Comparison of ENCODE assay signal across 13 mouse cellular contexts in the genomic region with DNA sequence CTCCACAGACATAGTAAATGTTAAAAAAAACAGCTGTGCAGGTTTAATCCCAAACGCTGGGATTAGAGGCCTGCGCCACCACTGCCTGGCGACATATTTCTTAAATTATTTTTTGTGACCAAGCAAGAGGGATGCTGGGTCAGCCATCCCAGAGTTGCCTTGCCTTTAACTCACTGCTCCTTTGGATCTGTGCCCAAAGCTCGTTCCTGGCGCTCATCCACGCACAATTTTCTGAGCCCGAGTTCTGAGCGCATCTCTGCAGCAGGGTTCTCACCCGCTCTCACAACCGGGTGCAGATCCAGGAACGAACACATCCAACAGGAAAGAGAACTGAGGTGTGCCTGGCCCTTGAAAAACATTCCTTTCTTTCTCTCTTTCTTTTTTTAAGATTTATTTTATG. TPM values are rescaled to one million over a fixed set of nuclear protein-coding genes. Genes with fewer than 3 reads are reported as not detected.
DNase-seq lines count a peak whose midpoint lies in the region; ATAC-seq and TF ChIP-seq lines count a peak whose summit lies in the region.
"Had no signal": no experiment of that assay in that cellular context is flagged by ENCODE, and none has a peak within 500 bp of the region (broad histone marks: within the 10 kb centered on the region; RNA-seq: fewer than 3 reads in every experiment).

No protein-coding gene starts in this region.

- peaks cover 7% of the 10 kb centered on the region; the same call in 1 of the 2 replicates for H3K36me3 ChIP-seq in intestine, postnatal 0 days (ENCODE audit: control insufficient read depth, insufficient read depth)

- H3K4me3 ChIP-seq in intestine, postnatal 0 days (ENCODE audit: low read depth, low read length): no peak overlapping the region

- H3K9me3 ChIP-seq in intestine, postnatal 0 days (ENCODE audit: control insufficient read depth): no peaks in the 10 kb centered on the region

- no peaks in the 10 kb centered on the region for H3K4me1 ChIP-seq in intestine, postnatal 0 days (replicated peaks; ENCODE audit: control insufficient read depth, insufficient read depth, low read length)

- 53% methylated on average over 11 of the region's 11 CpGs for WGBS in intestine, postnatal 0 days

- peak overlapping the region; percentile 86; the same call in 1 of the 2 replicates for H3K27ac ChIP-seq in intestine, postnatal 0 days (ENCODE audit: low read depth, low read length)
- H3K27ac ChIP-seq: macrophage had no signal

- ATAC-seq in intestine, postnatal 0 days: no peak
- ATAC-seq: Patski had no signal

- DNase-seq in adrenal gland, postnatal 14 days: peak; percentile 25
- DNase-seq in adrenal gland, postnatal 36 days: no peak
- DNase-seq in left cerebral cortex, postnatal 14 days (ENCODE audit: low spot score in 2 of 2): peak; percentile 17 to 32
- DNase-seq in left cerebral cortex, adult 11 months (ENCODE audit: low spot score): no peak
- peak; percentile 47 for DNase-seq in NIH3T3 (ENCODE audit: low read depth)
- no peak for DNase-seq in B cell, adult 2 months
- DNase-seq in natural killer cell, adult 2 months (ENCODE audit: low spot score in 2 of 2): no peak

- no peaks in the 10 kb centered on the region for H3K27me3 ChIP-seq in intestine, postnatal 0 days (replicated peaks; ENCODE audit: control insufficient read depth, insufficient read depth, low read length)
- H3K27me3 ChIP-seq: Patski had no signal

- no peak overlapping the region for H3K4me2 ChIP-seq in intestine, postnatal 0 days (replicated peaks; ENCODE audit: low read depth)

- TF ChIP-seq CTCF in intestine, postnatal 0 days (IDR thresholded peaks at IDR 0.05; ENCODE audit: low read depth): no peak

- intact Hi-C loops in left cerebral cortex, postnatal 14 days (cut with DNase I): loop anchor here (2.0 to 10.0 kb wide), 3 partner anchors 98 to 258 kb away; no protein-coding TSS in a partner anchor

- no peak overlapping the region for H3K9ac ChIP-seq in intestine, postnatal 0 days (ENCODE audit: low read depth, low read length)

RNA-seq across cellular contexts. Expression of a gene that starts 7.6 kb away (rescaled TPM):
- 0.26 and 2.0 TPM in 2 replicates for total RNA-seq in adrenal gland, postnatal 14 days (2021)
- total RNA-seq in adrenal gland, postnatal 36 days (2021): under 1 TPM in 1 of 2 experiments, not detected in 1; 0.10 TPM
- not detected for total RNA-seq in left cerebral cortex, postnatal 14 days (2021)
- 15.9 and 16.1 TPM in 2 replicates for polyA plus RNA-seq in intestine, postnatal 0 days (2015; fragmentation: Nextera tagmentation; extraction: Ambion mirVana)
- total RNA-seq: gastrocnemius, postnatal 25 days; hematopoietic stem cell, adult 5-6 weeks; layer of hippocampus, postnatal 25 days had no signal
- polyA plus RNA-seq: macrophage had no signal

RNA-seq across cellular contexts. Expression of a gene that starts 32.5 kb away (rescaled TPM):
- total RNA-seq in adrenal gland, postnatal 14 days (2021): 54.8 and 59.2 TPM in 2 replicates
- total RNA-seq in adrenal gland, postnatal 36 days (2021): 10 to 100 TPM; 52.0 to 54.1 TPM
- 100 to 1,000 TPM; 104 to 106 TPM for total RNA-seq in left cerebral cortex, postnatal 14 days (2021)
- 19.5 and 20.8 TPM in 2 replicates for polyA plus RNA-seq in intestine, postnatal 0 days (2015; fragmentation: Nextera tagmentation; extraction: Ambion mirVana)

RNA-seq across cellular contexts. Expression of a gene that starts 36.5 kb away (rescaled TPM):
- 36.2 and 36.3 TPM in 2 replicates for total RNA-seq in adrenal gland, postnatal 14 days (2021)
- 10 to 100 TPM; 41.4 to 45.7 TPM for total RNA-seq in adrenal gland, postnatal 36 days (2021)
- 100 to 1,000 TPM; 210 to 248 TPM for total RNA-seq in left cerebral cortex, postnatal 14 days (2021)
- 55.6 and 56.5 TPM in 2 replicates for polyA plus RNA-seq in intestine, postnatal 0 days (2015; fragmentation: Nextera tagmentation; extraction: Ambion mirVana)

RNA-seq across cellular contexts. Expression of a gene that starts 55.4 kb away (rescaled TPM):
- 0.83 and 1.5 TPM in 2 replicates for total RNA-seq in adrenal gland, postnatal 14 days (2021)
- total RNA-seq in adrenal gland, postnatal 36 days (2021): 1 to 10 TPM; 1.8 to 2.4 TPM
- not detected for total RNA-seq in left cerebral cortex, postnatal 14 days (2021)
- polyA plus RNA-seq in intestine, postnatal 0 days (2015; fragmentation: Nextera tagmentation; extraction: Ambion mirVana): 20.1 and 25.5 TPM in 2 replicates
- total RNA-seq: layer of hippocampus, postnatal 25 days had no signal

Comparison
In these comparisons a context has a peak if more than half of its experiments do, and no peak if none do; other contexts are left out.
1. DNase-seq: peak in adrenal gland, postnatal 14 days (single experiment), left cerebral cortex, postnatal 14 days (2 of 2) and NIH3T3 (single experiment); none in adrenal gland, postnatal 36 days (0 of 2), left cerebral cortex, adult 11 months (single experiment), B cell, adult 2 months (0 of 2) and natural killer cell, adult 2 months (0 of 2).